ENCODE assay signal across 12 mouse cellular contexts in the genomic region with DNA sequence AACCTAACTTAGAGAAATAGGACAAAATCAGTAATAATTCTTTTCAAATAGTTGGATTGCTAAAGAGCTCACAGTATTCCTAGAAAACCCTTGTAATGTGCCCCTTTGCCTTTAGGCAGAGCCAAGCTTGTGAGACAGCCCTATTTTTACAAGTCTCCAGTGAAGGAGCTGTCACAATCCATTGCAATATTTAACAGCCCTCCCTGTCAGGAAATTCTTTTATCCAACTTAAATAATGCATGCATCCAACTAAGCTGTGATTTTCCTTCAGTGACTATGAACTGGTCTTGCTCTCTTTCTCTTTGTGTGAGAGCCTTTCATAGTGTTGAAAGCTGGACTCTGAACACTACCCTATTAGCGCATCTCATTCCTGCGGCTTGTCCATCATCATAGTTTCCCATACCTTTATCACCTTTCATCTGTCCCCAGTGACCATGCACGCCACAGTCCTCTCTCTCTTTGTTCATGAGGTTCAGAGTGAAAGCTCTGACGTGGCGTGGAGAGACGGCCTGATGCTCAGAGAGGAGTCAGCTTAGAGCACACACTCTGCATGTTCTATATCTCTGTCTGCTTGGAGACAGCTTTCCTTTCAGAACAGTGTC.
DNase-seq lines count a peak whose midpoint lies in the region; ATAC-seq and TF ChIP-seq lines count a peak whose summit lies in the region.
"Had no signal": no experiment of that assay in that cellular context is flagged by ENCODE, and none has a peak within 500 bp of the region (broad histone marks: within the 10 kb centered on the region; RNA-seq: fewer than 3 reads in every experiment).

No protein-coding gene starts in this region.

- no peaks in the 10 kb centered on the region for H3K27me3 ChIP-seq in hindbrain, embryonic 10.5 days (ENCODE audit: insufficient read depth, poor library complexity, severe bottlenecking)
- no peaks in the 10 kb centered on the region for H3K27me3 ChIP-seq in hindbrain, postnatal 0 days (ENCODE audit: insufficient read depth, low read length)
- no peaks in the 10 kb centered on the region for H3K27me3 ChIP-seq in forebrain, embryonic 15.5 days
- no peaks in the 10 kb centered on the region for H3K27me3 ChIP-seq in midbrain, embryonic 11.5 days (ENCODE audit: control insufficient read depth, insufficient read depth, low read length)
- no peaks in the 10 kb centered on the region for H3K27me3 ChIP-seq in intestine, embryonic 16.5 days (replicated peaks; ENCODE audit: control insufficient read depth, insufficient read depth, low read length)
- H3K27me3 ChIP-seq: limb, embryonic 12.5 days had no signal

- 65% methylated on average over 6 of the region's 6 CpGs for WGBS in hindbrain, embryonic 10.5 days
- 65% methylated on average over 6 of the region's 6 CpGs for WGBS in hindbrain, postnatal 0 days
- 33% methylated on average over 6 of the region's 6 CpGs for WGBS in forebrain, embryonic 15.5 days
- 65% methylated on average over 6 of the region's 6 CpGs for WGBS in midbrain, embryonic 11.5 days
- WGBS in intestine, embryonic 16.5 days = 87% methylated on average over 6 of the region's 6 CpGs

- no peak for ATAC-seq in hindbrain, postnatal 0 days
- peak; percentile 27; the same call in 1 of the 2 replicates for ATAC-seq in forebrain, embryonic 15.5 days (replicated peaks)
- peak; percentile 34; the same call in 1 of the 2 replicates for ATAC-seq in midbrain, embryonic 11.5 days (ENCODE audit: low FRiP score)
- no peak for ATAC-seq in intestine, embryonic 16.5 days
- ATAC-seq: liver, postnatal 0 days had no signal

- H3K9me3 ChIP-seq in hindbrain, embryonic 10.5 days = peaks cover 8% of the 10 kb centered on the region; the same call in 1 of the 2 replicates
- H3K9me3 ChIP-seq in hindbrain, postnatal 0 days (ENCODE audit: low read length) = no peaks in the 10 kb centered on the region
- no peaks in the 10 kb centered on the region for H3K9me3 ChIP-seq in forebrain, embryonic 15.5 days
- H3K9me3 ChIP-seq in midbrain, embryonic 11.5 days (ENCODE audit: control insufficient read depth, low read length) = no peaks in the 10 kb centered on the region
- H3K9me3 ChIP-seq in intestine, embryonic 16.5 days (ENCODE audit: control insufficient read depth, low read length) = no peaks in the 10 kb centered on the region

- no peak for TF ChIP-seq CTCF in hindbrain, postnatal 0 days (IDR thresholded peaks at IDR 0.05; ENCODE audit: low read depth)

- no peak overlapping the region for H3K4me2 ChIP-seq in hindbrain, postnatal 0 days (ENCODE audit: low read depth, low read length)
- no peak overlapping the region for H3K4me2 ChIP-seq in forebrain, embryonic 15.5 days (replicated peaks)
- no peak overlapping the region for H3K4me2 ChIP-seq in midbrain, embryonic 11.5 days
- no peak overlapping the region for H3K4me2 ChIP-seq in intestine, embryonic 16.5 days (ENCODE audit: low read depth, low read length)
- H3K4me2 ChIP-seq: limb, embryonic 12.5 days had no signal

- H3K4me3 ChIP-seq in hindbrain, embryonic 10.5 days = no peak overlapping the region
- H3K4me3 ChIP-seq in hindbrain, postnatal 0 days (ENCODE audit: low read length) = no peak overlapping the region
- H3K4me3 ChIP-seq in brown adipose tissue, adult 24 weeks (ENCODE audit: insufficient read depth, low read depth, low read length) = no peak overlapping the region
- H3K4me3 ChIP-seq in forebrain, embryonic 15.5 days = no peak overlapping the region
- no peak overlapping the region for H3K4me3 ChIP-seq in midbrain, embryonic 11.5 days (ENCODE audit: low read depth, low read length)
- H3K4me3 ChIP-seq in intestine, embryonic 16.5 days (ENCODE audit: low read length) = no peak overlapping the region
- H3K4me3 ChIP-seq: limb, embryonic 12.5 days had no signal

- peaks cover 7% of the 10 kb centered on the region; the same call in 1 of the 2 replicates for H3K36me3 ChIP-seq in hindbrain, embryonic 10.5 days
- H3K36me3 ChIP-seq in hindbrain, postnatal 0 days (ENCODE audit: insufficient read depth, low read length) = no peaks in the 10 kb centered on the region
- no peaks in the 10 kb centered on the region for H3K36me3 ChIP-seq in forebrain, embryonic 15.5 days
- H3K36me3 ChIP-seq in midbrain, embryonic 11.5 days (ENCODE audit: control insufficient read depth, insufficient read depth, low read length) = no peaks in the 10 kb centered on the region
- no peaks in the 10 kb centered on the region for H3K36me3 ChIP-seq in intestine, embryonic 16.5 days (ENCODE audit: control insufficient read depth, insufficient read depth, low read length)
- H3K36me3 ChIP-seq: limb, embryonic 12.5 days had no signal

- H3K27ac ChIP-seq in hindbrain, embryonic 10.5 days = peak overlapping the region; percentile 45; the same call in 1 of the 2 replicates
- H3K27ac ChIP-seq in hindbrain, postnatal 0 days = no peak overlapping the region
- H3K27ac ChIP-seq in brown adipose tissue, adult 24 weeks (replicated peaks; ENCODE audit: low read depth, low read length) = peak overlapping the region; percentile 95; the same call in 1 of the 2 replicates
- peak overlapping the region; percentile 60 for H3K27ac ChIP-seq in forebrain, embryonic 15.5 days (replicated peaks)
- no peak overlapping the region for H3K27ac ChIP-seq in midbrain, embryonic 11.5 days (ENCODE audit: low read depth, low read length)
- no peak overlapping the region for H3K27ac ChIP-seq in intestine, embryonic 16.5 days (ENCODE audit: low read length)
- H3K27ac ChIP-seq: limb, embryonic 12.5 days had no signal

- H3K9ac ChIP-seq in hindbrain, postnatal 0 days (replicated peaks; ENCODE audit: low read length) = no peak overlapping the region
- H3K9ac ChIP-seq in forebrain, embryonic 15.5 days (replicated peaks) = no peak overlapping the region
- no peak overlapping the region for H3K9ac ChIP-seq in midbrain, embryonic 11.5 days (ENCODE audit: low read length)
- no peak overlapping the region for H3K9ac ChIP-seq in intestine, embryonic 16.5 days (ENCODE audit: low read depth, low read length)
- H3K9ac ChIP-seq: limb, embryonic 12.5 days; liver, postnatal 0 days had no signal

- H3K4me1 ChIP-seq in hindbrain, embryonic 10.5 days (replicated peaks) = peaks cover 25% of the 10 kb centered on the region; the same call in 1 of the 2 replicates
- no peaks in the 10 kb centered on the region for H3K4me1 ChIP-seq in hindbrain, postnatal 0 days (ENCODE audit: insufficient read depth, low read length)
- peaks cover 16% of the 10 kb centered on the region for H3K4me1 ChIP-seq in brown adipose tissue, adult 24 weeks (ENCODE audit: control insufficient read depth, insufficient read depth, insufficient read length, low read length)
- H3K4me1 ChIP-seq in forebrain, embryonic 15.5 days = peaks cover 15% of the 10 kb centered on the region; the same call in 1 of the 2 replicates
- H3K4me1 ChIP-seq in midbrain, embryonic 11.5 days (ENCODE audit: control insufficient read depth, insufficient read depth, low read length) = no peaks in the 10 kb centered on the region
- peaks cover 5% of the 10 kb centered on the region; the same call in 1 of the 2 replicates for H3K4me1 ChIP-seq in intestine, embryonic 16.5 days (ENCODE audit: control insufficient read depth, insufficient read depth, low read length)

- no peak for DNase-seq in hindbrain, embryonic 10.5 days (ENCODE audit: low spot score)
- DNase-seq in hindbrain, postnatal 0 days (ENCODE audit: low spot score) = no peak
- DNase-seq in midbrain, embryonic 11.5 days (ENCODE audit: low spot score, missing footprints) = no peak
- no peak for DNase-seq in urinary bladder, adult 2 months (ENCODE audit: low spot score)
- DNase-seq in spleen, postnatal 36 days (ENCODE audit: low spot score in 2 of 2) = no peak
- DNase-seq: adrenal gland, adult 8-10 months; kidney, adult 9 months; liver, postnatal 0 days had no signal

Comparison
In these comparisons a context has a peak if more than half of its experiments do, and no peak if none do; other contexts are left out.
1. H3K27ac ChIP-seq: peak in hindbrain, embryonic 10.5 days (single experiment), brown adipose tissue, adult 24 weeks (single experiment) and forebrain, embryonic 15.5 days (single experiment); none in hindbrain, postnatal 0 days (single experiment), midbrain, embryonic 11.5 days (single experiment) and intestine, embryonic 16.5 days (single experiment).
2. ATAC-seq: peak in forebrain, embryonic 15.5 days (single experiment) and midbrain, embryonic 11.5 days (single experiment); none in hindbrain, postnatal 0 days (single experiment) and intestine, embryonic 16.5 days (single experiment).